Mouse (Mus musculus): ENCODE measurements at regions not wholly inside any gene's neighbourhood (a gene's known extent, or its start where the extent isn't known, plus 50 kb on each side); places are given as distances from the start of the nearest gene placed in this dataset.

DNA sequence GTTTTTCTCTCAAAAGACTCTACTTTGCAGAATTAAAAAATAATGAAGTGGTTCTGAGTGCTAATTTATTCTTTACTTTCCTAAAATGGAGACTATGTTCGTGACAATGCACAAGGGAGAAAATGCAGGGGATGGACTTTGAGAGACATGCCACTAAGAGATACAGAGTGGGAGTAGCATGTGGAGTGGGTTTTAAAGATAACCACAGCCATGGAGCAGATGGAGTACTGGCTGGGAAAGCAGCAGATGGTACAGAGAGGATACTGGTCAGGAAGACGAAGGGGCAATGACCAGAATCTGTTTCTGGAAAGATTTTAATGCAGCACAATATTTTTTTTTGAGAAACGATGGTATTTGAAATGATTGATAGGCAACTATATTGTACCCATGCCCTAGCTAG is 416.7 kb downstream of the Chl1 start:
- TF ChIP-seq POLR2A (IDR thresholded peaks at IDR 0.05; ENCODE audit: borderline replicate concordance, extremely low read depth, low read depth, low read length) (no peak), CTCF (IDR thresholded peaks at IDR 0.05; ENCODE audit: insufficient read depth, low read length) (no peak)
